Mouse (Mus musculus) adrenal gland, adult 2 months (tissue): ENCODE data around the gene Sall2. TPM values are rescaled to one million over a fixed set of nuclear protein-coding genes. Genes with fewer than 3 reads are reported as not detected.
"Not testable (repeated sequence)": the region's sequence is repeated elsewhere in the genome, so short reads cannot be mapped to it uniquely, and the experiment has no call there.

Experiments
- DNase-seq: peaks from one replicate; pipeline ENCODE4 v3.0.0; 2021
- polyA plus RNA-seq: library from polyadenylated mRNA; depleted of rRNA; stranded (reverse); fragments of >200 nt; gene quantifications from 2 replicates; pipeline ENCODE4 v1.2.3, GENCODE M21; 2012; rRNA removed
- total RNA-seq, 2 experiments: library from RNA; stranded (reverse); gene quantifications; 2 replicates each; pipeline ENCODE4 v1.2.3; 2021

Gene Sall2
- total and polyA plus RNA-seq, 3 experiments, result 4.4 to 10.5 (median 6.4) TPM

GRCm38 (mm10) chr14:52303517-52303916 lies 25.0 kb downstream of the Sall2 start:
- not testable (repeated sequence) for DNase-seq

- DNase-seq, result no peak
Measured at GRCm38 (mm10) chr14:52295558-52296264, 32.9 kb downstream of the Sall2 start.

- DNase-seq, result no peak
Measured at GRCm38 (mm10) chr14:52284191-52284590, 44.4 kb downstream of the Sall2 start.

GRCm38 (mm10) chr14:52283629-52284028 lies 44.9 kb downstream of the Sall2 start:
- no peak for DNase-seq

GRCm38 (mm10) chr14:52279747-52280120 lies 48.8 kb downstream of the Sall2 start:
- DNase-seq, result no peak

GRCm38 (mm10) chr14:52278932-52279746 lies 49.4 kb downstream of the Sall2 start, which contains the start of the genes Tox4 and Rab2b:
TSS of gene Tox4 (plus strand) at chr14:52279146.
TSS of gene Rab2b (minus strand) at chr14:52279545.
- peak; percentile 99 for DNase-seq

- DNase-seq, result no peak
Measured at GRCm38 (mm10) chr14:52277210-52277609, 51.4 kb downstream of the Sall2 start.

GRCm38 (mm10) chr14:52272781-52273180 lies 55.8 kb downstream of the Sall2 start:
- peak; percentile 80 for DNase-seq

Other genes with a start within 250 kb of the Sall2 start
- gene Hnrnpc, start 224.7 kb downstream of the Sall2 start, total RNA-seq, result 100 to 1,000 TPM; 240 to 298 TPM
- 24.4 and 40.6 TPM in 2 replicates for gene Hnrnpc, start 224.7 kb downstream of the Sall2 start, polyA plus RNA-seq
- gene Rpgrip1, start 218.1 kb downstream of the Sall2 start, total RNA-seq, result 1 to 10 TPM in 1 of 2 experiments, under 1 TPM in 1; 0.26 to 1.2 TPM
- gene Rpgrip1, start 218.1 kb downstream of the Sall2 start, polyA plus RNA-seq, result 0.33 and 0.55 TPM in 2 replicates
- 10 to 100 TPM; 48.2 to 55.7 TPM for gene Supt16, start 131.3 kb downstream of the Sall2 start, total RNA-seq
- 3.6 and 4.6 TPM in 2 replicates for gene Supt16, start 131.3 kb downstream of the Sall2 start, polyA plus RNA-seq
- 10 to 100 TPM; 70.7 to 79.1 TPM for gene Chd8, start 71.0 kb downstream of the Sall2 start, total RNA-seq
- 21.8 and 26.7 TPM in 2 replicates for gene Chd8, start 71.0 kb downstream of the Sall2 start, polyA plus RNA-seq
- 10 to 100 TPM; 51.4 to 58.2 TPM for gene Tox4, start 49.6 kb downstream of the Sall2 start, total RNA-seq
- 20.2 and 26.3 TPM in 2 replicates for gene Tox4, start 49.6 kb downstream of the Sall2 start, polyA plus RNA-seq
- 10 to 100 TPM; 39.1 to 48.7 TPM for gene Rab2b, start 49.2 kb downstream of the Sall2 start, total RNA-seq
- gene Rab2b, start 49.2 kb downstream of the Sall2 start, polyA plus RNA-seq, result 10.7 and 12.4 TPM in 2 replicates
- 10 to 100 TPM; 37.1 to 55.0 TPM for gene Mettl3, start 23.6 kb downstream of the Sall2 start, total RNA-seq
- gene Mettl3, start 23.6 kb downstream of the Sall2 start, polyA plus RNA-seq, result 22.4 and 24.5 TPM in 2 replicates
- not detected for gene Olfr1513, start 27.6 kb upstream of the Sall2 start, total RNA-seq
- gene Olfr1513, start 27.6 kb upstream of the Sall2 start, polyA plus RNA-seq, result not detected in 2 replicates
- gene Olfr1512, start 50.4 kb upstream of the Sall2 start, total RNA-seq, result not detected
- not detected in 2 replicates for gene Olfr1512, start 50.4 kb upstream of the Sall2 start, polyA plus RNA-seq
- gene Olfr1511, start 68.6 kb upstream of the Sall2 start, total RNA-seq, result not detected
- not detected in 2 replicates for gene Olfr1511, start 68.6 kb upstream of the Sall2 start, polyA plus RNA-seq
- gene Olfr1510, start 85.6 kb upstream of the Sall2 start, total RNA-seq, result not detected
- gene Olfr1510, start 85.6 kb upstream of the Sall2 start, polyA plus RNA-seq, result not detected in 2 replicates
- gene Olfr1509, start 114.2 kb upstream of the Sall2 start, total RNA-seq, result not detected
- gene Olfr1509, start 114.2 kb upstream of the Sall2 start, polyA plus RNA-seq, result not detected in 2 replicates
- not detected for gene Olfr1508, start 138.7 kb upstream of the Sall2 start, total RNA-seq
- gene Olfr1508, start 138.7 kb upstream of the Sall2 start, polyA plus RNA-seq, result not detected in 2 replicates
- not detected for gene Olfr1507, start 167.0 kb upstream of the Sall2 start, total RNA-seq
- not detected in 2 replicates for gene Olfr1507, start 167.0 kb upstream of the Sall2 start, polyA plus RNA-seq